Mouse (Mus musculus): ENCODE data around the gene Nova1. TPM values are rescaled to one million over a fixed set of nuclear protein-coding genes. Genes with fewer than 3 reads are reported as not detected.

Gene Nova1
- polyA plus RNA-seq, 1 experiment from 2014 or later: 0.82 TPM

- Histone ChIP-seq H3K4me3 (ENCODE audit: low read depth, low read length) (no peak overlapping the region), H3K27ac (replicated peaks) (no peak overlapping the region), H3K4me1 (replicated peaks; ENCODE audit: control insufficient read depth, insufficient read depth) (no peaks in the 10 kb centered on the region), H3K27me3 (ENCODE audit: control insufficient read depth, insufficient read depth, low read length) (no peaks in the 10 kb centered on the region), H3K4me2 (replicated peaks; ENCODE audit: low read depth) (no peak overlapping the region), H3K36me3 (ENCODE audit: control insufficient read depth, insufficient read depth, low read length) (no peaks in the 10 kb centered on the region), H3K9me3 (ENCODE audit: control insufficient read depth, low read length) (no peaks in the 10 kb centered on the region), H3K9ac (ENCODE audit: low read length) (no peak overlapping the region)
- no peak for DNase-seq (ENCODE audit: low spot score)
- TF ChIP-seq CTCF (IDR thresholded peaks at IDR 0.05; ENCODE audit: low read depth) (no peak), EP300 (optimal IDR thresholded peaks at IDR 0.05) (no peak)
- ATAC-seq (ENCODE audit: low FRiP score, low TSS enrichment): no peak
- 64% methylated on average over 7 of the region's 7 CpGs for WGBS
These were observed 59.3 kb downstream of the Nova1 start for GRCm38 (mm10) chr12:46759450-46759849.

- H3K9ac ChIP-seq (ENCODE audit: low read length): no peak overlapping the region
- ATAC-seq (ENCODE audit: low FRiP score, low TSS enrichment) (no peak), DNase-seq (ENCODE audit: low spot score) (no peak)
- no peak for TF ChIP-seq EP300 (optimal IDR thresholded peaks at IDR 0.05)
- TF ChIP-seq CTCF (IDR thresholded peaks at IDR 0.05; ENCODE audit: low read depth): no peak
- no peak overlapping the region for H3K4me3 ChIP-seq (ENCODE audit: low read depth, low read length)
- H3K27ac ChIP-seq (replicated peaks): no peak overlapping the region
- H3K4me2 ChIP-seq (replicated peaks; ENCODE audit: low read depth): no peak overlapping the region
- H3K9me3 ChIP-seq (ENCODE audit: control insufficient read depth, low read length): no peaks in the 10 kb centered on the region
- no peaks in the 10 kb centered on the region for H3K36me3 ChIP-seq (ENCODE audit: control insufficient read depth, insufficient read depth, low read length)
- H3K4me1 ChIP-seq (replicated peaks; ENCODE audit: control insufficient read depth, insufficient read depth): no peaks in the 10 kb centered on the region
- WGBS: 70% methylated on average over 4 of the region's 4 CpGs
- no peaks in the 10 kb centered on the region for H3K27me3 ChIP-seq (ENCODE audit: control insufficient read depth, insufficient read depth, low read length)
These were observed 64.3 kb downstream of the Nova1 start for GRCm38 (mm10) chr12:46754325-46754848.

GRCm38 (mm10) chr12:46753096-46753495 lies 65.6 kb downstream of the Nova1 start:
- no peak overlapping the region for H3K4me3 ChIP-seq (ENCODE audit: low read depth, low read length)
- no peak for ATAC-seq (ENCODE audit: low FRiP score, low TSS enrichment)
- DNase-seq (ENCODE audit: low spot score): no peak
- no peak for TF ChIP-seq CTCF (IDR thresholded peaks at IDR 0.05; ENCODE audit: low read depth)
- H3K9ac ChIP-seq (ENCODE audit: low read length): no peak overlapping the region
- no peaks in the 10 kb centered on the region for H3K4me1 ChIP-seq (replicated peaks; ENCODE audit: control insufficient read depth, insufficient read depth)
- no peaks in the 10 kb centered on the region for H3K36me3 ChIP-seq (ENCODE audit: control insufficient read depth, insufficient read depth, low read length)
- no peaks in the 10 kb centered on the region for H3K9me3 ChIP-seq (ENCODE audit: control insufficient read depth, low read length)
- no peak overlapping the region for H3K4me2 ChIP-seq (replicated peaks; ENCODE audit: low read depth)
- WGBS: 65% methylated on average over 3 of the region's 3 CpGs
- H3K27me3 ChIP-seq (ENCODE audit: control insufficient read depth, insufficient read depth, low read length): no peaks in the 10 kb centered on the region
- no peak overlapping the region for H3K27ac ChIP-seq (replicated peaks)

- no peaks in the 10 kb centered on the region for H3K9me3 ChIP-seq (ENCODE audit: control insufficient read depth, low read length)
- TF ChIP-seq EP300 (optimal IDR thresholded peaks at IDR 0.05): no peak
- TF ChIP-seq CTCF (IDR thresholded peaks at IDR 0.05; ENCODE audit: low read depth): no peak
- H3K27ac ChIP-seq (replicated peaks): no peak overlapping the region
- H3K4me2 ChIP-seq (replicated peaks; ENCODE audit: low read depth): no peak overlapping the region
- H3K4me3 ChIP-seq (ENCODE audit: low read depth, low read length): no peak overlapping the region
- H3K27me3 ChIP-seq (ENCODE audit: control insufficient read depth, insufficient read depth, low read length): no peaks in the 10 kb centered on the region
- no peak for ATAC-seq (ENCODE audit: low FRiP score, low TSS enrichment)
- no peaks in the 10 kb centered on the region for H3K36me3 ChIP-seq (ENCODE audit: control insufficient read depth, insufficient read depth, low read length)
- no peak overlapping the region for H3K9ac ChIP-seq (ENCODE audit: low read length)
- H3K4me1 ChIP-seq (replicated peaks; ENCODE audit: control insufficient read depth, insufficient read depth): no peaks in the 10 kb centered on the region
- no peak for DNase-seq (ENCODE audit: low spot score)
These were observed 85.5 kb downstream of the Nova1 start for GRCm38 (mm10) chr12:46733261-46733660.

- H3K9me3 ChIP-seq (ENCODE audit: control insufficient read depth, low read length): no peaks in the 10 kb centered on the region
- no peak for TF ChIP-seq CTCF (IDR thresholded peaks at IDR 0.05; ENCODE audit: low read depth)
- TF ChIP-seq EP300 (optimal IDR thresholded peaks at IDR 0.05): no peak
- no peak overlapping the region for H3K27ac ChIP-seq (replicated peaks)
- no peak overlapping the region for H3K4me3 ChIP-seq (ENCODE audit: low read depth, low read length)
- H3K9ac ChIP-seq (ENCODE audit: low read length): no peak overlapping the region
- H3K4me1 ChIP-seq (replicated peaks; ENCODE audit: control insufficient read depth, insufficient read depth): no peaks in the 10 kb centered on the region
- H3K4me2 ChIP-seq (replicated peaks; ENCODE audit: low read depth): no peak overlapping the region
- H3K27me3 ChIP-seq (ENCODE audit: control insufficient read depth, insufficient read depth, low read length): no peaks in the 10 kb centered on the region
- no peaks in the 10 kb centered on the region for H3K36me3 ChIP-seq (ENCODE audit: control insufficient read depth, insufficient read depth, low read length)
- no peak for DNase-seq (ENCODE audit: low spot score)
- 61% methylated on average over 1 of the region's 1 CpGs for WGBS
- no peak for ATAC-seq (ENCODE audit: low FRiP score, low TSS enrichment)
These were observed 86.8 kb downstream of the Nova1 start for GRCm38 (mm10) chr12:46731943-46732342.

- WGBS: 53% methylated on average over 8 of the region's 8 CpGs
- no peak for ATAC-seq (ENCODE audit: low FRiP score, low TSS enrichment)
These were observed 96.8 kb downstream of the Nova1 start for GRCm38 (mm10) chr12:46721914-46722313.

More at GRCm38 (mm10) chr12:46721914-46722313, 96.8 kb downstream of the Nova1 start:
- Histone ChIP-seq H3K4me2 (replicated peaks; ENCODE audit: low read depth) (no peak overlapping the region), H3K27me3 (ENCODE audit: control insufficient read depth, insufficient read depth, low read length) (no peaks in the 10 kb centered on the region), H3K36me3 (ENCODE audit: control insufficient read depth, insufficient read depth, low read length) (no peaks in the 10 kb centered on the region), H3K27ac (replicated peaks) (no peak overlapping the region), H3K4me3 (ENCODE audit: low read depth, low read length) (no peak overlapping the region), H3K9me3 (ENCODE audit: control insufficient read depth, low read length) (no peaks in the 10 kb centered on the region), H3K4me1 (replicated peaks; ENCODE audit: control insufficient read depth, insufficient read depth) (no peaks in the 10 kb centered on the region), H3K9ac (ENCODE audit: low read length) (no peak overlapping the region)
- no peak for DNase-seq (ENCODE audit: low spot score)
- no peak for TF ChIP-seq EP300 (optimal IDR thresholded peaks at IDR 0.05)
- no peak for TF ChIP-seq CTCF (IDR thresholded peaks at IDR 0.05; ENCODE audit: low read depth)

Measured in stomach, postnatal 0 days (tissue).